Comparison of ENCODE assay signal across 10 mouse cellular contexts in genomic region chrX:121479402-121479989, GRCm38 (mm10).
DNase-seq lines count a peak whose midpoint lies in the region; ATAC-seq lines count a peak whose summit lies in the region.
"Had no signal": no experiment of that assay in that cellular context is flagged by ENCODE, and none has a peak within 500 bp of the region (broad histone marks: within the 10 kb centered on the region; RNA-seq: fewer than 3 reads in every experiment).

No protein-coding gene starts in this region.

- H3K27me3 ChIP-seq in limb, embryonic 10.5 days (ENCODE audit: low read depth, poor library complexity, severe bottlenecking): no peaks in the 10 kb centered on the region
- H3K27me3 ChIP-seq in midbrain, embryonic 14.5 days (ENCODE audit: control insufficient read depth, insufficient read depth, low read length): no peaks in the 10 kb centered on the region

- no peak overlapping the region for H3K4me2 ChIP-seq in midbrain, embryonic 14.5 days (ENCODE audit: low read length)

- H3K9me3 ChIP-seq in limb, embryonic 10.5 days (replicated peaks): no peaks in the 10 kb centered on the region
- H3K9me3 ChIP-seq in midbrain, embryonic 14.5 days (ENCODE audit: control insufficient read depth, low read length): no peaks in the 10 kb centered on the region

- 5% methylated on average over 4 of the region's 4 CpGs for WGBS in limb, embryonic 10.5 days
- WGBS in midbrain, embryonic 14.5 days: 15% methylated on average over 4 of the region's 4 CpGs

- H3K9ac ChIP-seq in midbrain, embryonic 14.5 days (replicated peaks; ENCODE audit: low read length): no peak overlapping the region

- no peak for ATAC-seq in cerebellum, adult (ENCODE audit: insufficient number of reproducible peaks, low FRiP score, low TSS enrichment)
- peak; percentile 37; the same call in 1 of the 2 replicates for ATAC-seq in midbrain, embryonic 14.5 days (ENCODE audit: low FRiP score, low TSS enrichment)
- ATAC-seq: activated CD4-positive, CD25-positive, alpha-beta regulatory T cell, adult 4 months had no signal

- DNase-seq in cerebellum, postnatal 10 days: peak; percentile 1 to 2
- peak; percentile 28 for DNase-seq in kidney, postnatal 10 days
- DNase-seq in kidney, adult 9 months: no peak
- DNase-seq in limb, embryonic 10.5 days (ENCODE audit: low spot score): peak; percentile 31
- DNase-seq in midbrain, embryonic 14.5 days: peak; percentile 8
- DNase-seq in B cell, adult 2 months: no peak
- no peak for DNase-seq in left cerebral cortex, adult 11 months (ENCODE audit: low spot score)
- DNase-seq: right cerebral cortex, adult 18-20 months had no signal

- H3K27ac ChIP-seq in limb, embryonic 10.5 days: no peak overlapping the region; the same call in 1 of the 2 replicates
- H3K27ac ChIP-seq in midbrain, embryonic 14.5 days (replicated peaks; ENCODE audit: low read depth, low read length): no peak overlapping the region

- H3K4me3 ChIP-seq in limb, embryonic 10.5 days: peak overlapping the region; percentile 17; the same call in 1 of the 2 replicates
- H3K4me3 ChIP-seq in midbrain, embryonic 14.5 days (replicated peaks; ENCODE audit: low read depth, low read length): no peak overlapping the region

- no peaks in the 10 kb centered on the region for H3K4me1 ChIP-seq in limb, embryonic 10.5 days
- H3K4me1 ChIP-seq in midbrain, embryonic 14.5 days (ENCODE audit: control insufficient read depth, insufficient read depth, low read length): no peaks in the 10 kb centered on the region

- H3K36me3 ChIP-seq in limb, embryonic 10.5 days: no peaks in the 10 kb centered on the region
- no peaks in the 10 kb centered on the region for H3K36me3 ChIP-seq in midbrain, embryonic 14.5 days (ENCODE audit: control insufficient read depth, insufficient read depth, low read length)

Comparison
In these comparisons a context has a peak if more than half of its experiments do, and no peak if none do; other contexts are left out.
1. DNase-seq: peak in cerebellum, postnatal 10 days (2 of 2), kidney, postnatal 10 days (single experiment), limb, embryonic 10.5 days (single experiment) and midbrain, embryonic 14.5 days (single experiment); none in kidney, adult 9 months (single experiment), B cell, adult 2 months (0 of 2) and left cerebral cortex, adult 11 months (single experiment).